Comparison of ENCODE assay signal across 10 mouse cellular contexts in the genomic region with DNA sequence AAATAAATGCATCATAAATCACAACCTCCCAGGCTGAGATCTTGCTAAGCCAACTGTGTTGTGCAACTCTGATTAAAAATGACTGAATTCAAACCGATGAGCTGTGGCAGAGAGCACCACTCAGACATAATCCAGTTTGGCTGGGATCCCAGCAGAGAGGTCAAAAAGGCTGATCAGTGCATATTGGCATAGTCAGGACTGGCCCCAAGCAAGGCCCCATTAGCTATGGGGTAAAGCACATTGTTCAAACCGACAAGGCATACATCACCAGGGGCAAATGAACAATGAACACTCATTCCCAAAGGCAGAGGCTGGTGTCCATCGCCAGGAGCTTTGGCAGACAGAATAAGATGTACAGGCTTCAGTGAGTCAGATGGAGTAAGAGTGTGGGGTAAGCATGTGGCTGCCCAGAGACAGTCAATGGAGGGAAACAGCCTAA.
DNase-seq lines count a peak whose midpoint lies in the region; ATAC-seq and TF ChIP-seq lines count a peak whose summit lies in the region.
"Had no signal": no experiment of that assay in that cellular context is flagged by ENCODE, and none has a peak within 500 bp of the region (broad histone marks: within the 10 kb centered on the region; RNA-seq: fewer than 3 reads in every experiment).

No protein-coding gene starts in this region.

- H3K36me3 ChIP-seq in hindbrain, embryonic 11.5 days (ENCODE audit: control insufficient read depth, insufficient read depth, low read length) = no peaks in the 10 kb centered on the region
- H3K36me3 ChIP-seq in hindbrain, embryonic 10.5 days = peaks cover 6% of the 10 kb centered on the region; the same call in 1 of the 2 replicates
- H3K36me3 ChIP-seq in C2C12 (ENCODE audit: control insufficient read depth, insufficient read depth) (no peaks in the 10 kb centered on the region), myocyte (ENCODE audit: control insufficient read depth, insufficient read depth) (no peaks in the 10 kb centered on the region)
- no peaks in the 10 kb centered on the region for H3K36me3 ChIP-seq in hindbrain, embryonic 14.5 days (replicated peaks; ENCODE audit: control insufficient read depth, insufficient read depth)
- peaks cover 6% of the 10 kb centered on the region for H3K36me3 ChIP-seq in forebrain, embryonic 10.5 days (replicated peaks)
- H3K36me3 ChIP-seq: embryonic facial prominence, embryonic 15.5 days had no signal

- no peak for DNase-seq in hindbrain, embryonic 11.5 days (ENCODE audit: low spot score)
- no peak for DNase-seq in hindbrain, embryonic 10.5 days (ENCODE audit: low spot score)
- DNase-seq in hindbrain, embryonic 14.5 days (ENCODE audit: low spot score) = peak; percentile 38
- no peak for DNase-seq in spleen, postnatal 4 days (ENCODE audit: low spot score in 2 of 2)
- no peak for DNase-seq in urinary bladder, adult 18-20 months (ENCODE audit: low spot score in 2 of 2)
- DNase-seq in forebrain, embryonic 10.5 days (ENCODE audit: extremely low spot score, low spot score) = no peak

- no peak overlapping the region for H3K9ac ChIP-seq in hindbrain, embryonic 11.5 days (ENCODE audit: low read depth, low read length)
- no peak overlapping the region for H3K9ac ChIP-seq in hindbrain, embryonic 14.5 days
- H3K9ac ChIP-seq: embryonic facial prominence, embryonic 15.5 days; heart, embryonic 12.5 days had no signal

- H3K4me3 ChIP-seq in hindbrain, embryonic 11.5 days (ENCODE audit: low read depth, low read length) = no peak overlapping the region
- no peak overlapping the region for H3K4me3 ChIP-seq in hindbrain, embryonic 10.5 days
- H3K4me3 ChIP-seq in C2C12 (ENCODE audit: insufficient read depth, poor library complexity, severe bottlenecking) (no peak overlapping the region), myocyte (no peak overlapping the region)
- no peak overlapping the region for H3K4me3 ChIP-seq in hindbrain, embryonic 14.5 days (replicated peaks; ENCODE audit: low read length)
- H3K4me3 ChIP-seq in forebrain, embryonic 10.5 days = no peak overlapping the region
- H3K4me3 ChIP-seq: embryonic facial prominence, embryonic 15.5 days; heart, embryonic 12.5 days had no signal

- H3ac ChIP-seq in C2C12 (ENCODE audit: control insufficient read depth, insufficient read length, low read depth) (no peak overlapping the region), myocyte (ENCODE audit: control insufficient read depth, insufficient read length) (no peak overlapping the region)

- no peak overlapping the region for H3K4me2 ChIP-seq in hindbrain, embryonic 11.5 days (replicated peaks; ENCODE audit: low read depth, low read length)
- H3K4me2 ChIP-seq in hindbrain, embryonic 14.5 days (replicated peaks) = no peak overlapping the region
- no peak overlapping the region for H3K4me2 ChIP-seq in myocyte (ENCODE audit: low read depth)
- H3K4me2 ChIP-seq: embryonic facial prominence, embryonic 15.5 days; heart, embryonic 12.5 days had no signal

- WGBS in hindbrain, embryonic 11.5 days = 49% methylated on average over 3 of the region's 3 CpGs
- WGBS in hindbrain, embryonic 10.5 days = 49% methylated on average over 3 of the region's 3 CpGs
- WGBS in hindbrain, embryonic 14.5 days = 19% methylated on average over 3 of the region's 3 CpGs
- 74% methylated on average over 3 of the region's 3 CpGs for WGBS in forebrain, embryonic 10.5 days

- H3K79me2 ChIP-seq in C2C12 (ENCODE audit: control insufficient read depth, insufficient read depth) (no peaks in the 10 kb centered on the region), myocyte (ENCODE audit: control insufficient read depth, insufficient read depth) (no peaks in the 10 kb centered on the region)

- H3K27ac ChIP-seq in hindbrain, embryonic 11.5 days (ENCODE audit: low read depth, low read length) = no peak overlapping the region
- H3K27ac ChIP-seq in hindbrain, embryonic 10.5 days = no peak overlapping the region
- no peak overlapping the region for H3K27ac ChIP-seq in hindbrain, embryonic 14.5 days
- H3K27ac ChIP-seq in forebrain, embryonic 10.5 days = no peak overlapping the region
- H3K27ac ChIP-seq: embryonic facial prominence, embryonic 15.5 days had no signal

- H3K27me3 ChIP-seq in hindbrain, embryonic 11.5 days (ENCODE audit: control insufficient read depth, insufficient read depth, low read length) = no peaks in the 10 kb centered on the region
- no peaks in the 10 kb centered on the region for H3K27me3 ChIP-seq in hindbrain, embryonic 10.5 days (ENCODE audit: insufficient read depth, poor library complexity, severe bottlenecking)
- H3K27me3 ChIP-seq in C2C12 (ENCODE audit: control insufficient read depth, insufficient read depth, insufficient read length) (no peaks in the 10 kb centered on the region), myocyte (ENCODE audit: control insufficient read depth, insufficient read depth, insufficient read length) (no peaks in the 10 kb centered on the region)
- no peaks in the 10 kb centered on the region for H3K27me3 ChIP-seq in hindbrain, embryonic 14.5 days (ENCODE audit: control insufficient read depth, insufficient read depth, low read length)
- H3K27me3 ChIP-seq in forebrain, embryonic 10.5 days (ENCODE audit: poor library complexity, severe bottlenecking) = no peaks in the 10 kb centered on the region
- H3K27me3 ChIP-seq: embryonic facial prominence, embryonic 15.5 days; heart, embryonic 12.5 days had no signal

- no peaks in the 10 kb centered on the region for H3K79me3 ChIP-seq in C2C12 (ENCODE audit: low read depth)

- TF ChIP-seq POLR2A in myocyte (IDR thresholded peaks at IDR 0.05; ENCODE audit: insufficient read length, low read depth) = no peak

- H3K9me3 ChIP-seq in hindbrain, embryonic 11.5 days (ENCODE audit: control insufficient read depth, low read length) = no peaks in the 10 kb centered on the region
- no peaks in the 10 kb centered on the region for H3K9me3 ChIP-seq in hindbrain, embryonic 10.5 days
- H3K9me3 ChIP-seq in hindbrain, embryonic 14.5 days (ENCODE audit: control insufficient read depth, low read length) = no peaks in the 10 kb centered on the region
- no peaks in the 10 kb centered on the region for H3K9me3 ChIP-seq in forebrain, embryonic 10.5 days
- H3K9me3 ChIP-seq: embryonic facial prominence, embryonic 15.5 days; heart, embryonic 12.5 days had no signal

- no peaks in the 10 kb centered on the region for H3K4me1 ChIP-seq in hindbrain, embryonic 11.5 days (replicated peaks; ENCODE audit: control insufficient read depth, insufficient read depth, low read length)
- H3K4me1 ChIP-seq in hindbrain, embryonic 10.5 days (replicated peaks) = peaks cover 5% of the 10 kb centered on the region
- no peaks in the 10 kb centered on the region for H3K4me1 ChIP-seq in hindbrain, embryonic 14.5 days (replicated peaks; ENCODE audit: control insufficient read depth, insufficient read depth, low read length)
- H3K4me1 ChIP-seq in forebrain, embryonic 10.5 days = peaks cover 8% of the 10 kb centered on the region; the same call in 1 of the 2 replicates
- H3K4me1 ChIP-seq: embryonic facial prominence, embryonic 15.5 days; heart, embryonic 12.5 days had no signal

- peak; percentile 67 for ATAC-seq in hindbrain, embryonic 11.5 days (ENCODE audit: low FRiP score)
- peak; percentile 88 for ATAC-seq in hindbrain, embryonic 14.5 days (ENCODE audit: low FRiP score)

- TF ChIP-seq CTCF in C2C12 (IDR thresholded peaks at IDR 0.05; ENCODE audit: control insufficient read depth, insufficient read depth, insufficient read length) = no peak

TF ChIP-seq in C2C12, 6 proteins besides CTCF, POLR2A, EP300 and RAD21:
- peak; percentile 89 for TF ChIP-seq CEBPB (IDR thresholded peaks at IDR 0.05; ENCODE audit: low read depth)
- TF ChIP-seq MYOD1 (IDR thresholded peaks at IDR 0.05; ENCODE audit: control insufficient read depth, insufficient read length, low read depth) = no peak

TF ChIP-seq in myocyte, 11 proteins besides CTCF, POLR2A, EP300 and RAD21:
- TF ChIP-seq MYOG (IDR thresholded peaks at IDR 0.05; ENCODE audit: control insufficient read depth in 1 of 3, insufficient read depth in 1 of 3, insufficient read length in 2 of 3, low read depth in 2 of 3) (no peak), CEBPB (IDR thresholded peaks at IDR 0.05; ENCODE audit: insufficient read depth, poor library complexity, severe bottlenecking) (peak; percentile 93), E2F4 (IDR thresholded peaks at IDR 0.05; ENCODE audit: insufficient read depth) (no peak), MAX (IDR thresholded peaks at IDR 0.05; ENCODE audit: low read depth) (no peak)
TF ChIP-seq in myocyte: peak in this region for 1.
